Comparison of ENCODE assay signal across 18 mouse cellular contexts in the genomic region with DNA sequence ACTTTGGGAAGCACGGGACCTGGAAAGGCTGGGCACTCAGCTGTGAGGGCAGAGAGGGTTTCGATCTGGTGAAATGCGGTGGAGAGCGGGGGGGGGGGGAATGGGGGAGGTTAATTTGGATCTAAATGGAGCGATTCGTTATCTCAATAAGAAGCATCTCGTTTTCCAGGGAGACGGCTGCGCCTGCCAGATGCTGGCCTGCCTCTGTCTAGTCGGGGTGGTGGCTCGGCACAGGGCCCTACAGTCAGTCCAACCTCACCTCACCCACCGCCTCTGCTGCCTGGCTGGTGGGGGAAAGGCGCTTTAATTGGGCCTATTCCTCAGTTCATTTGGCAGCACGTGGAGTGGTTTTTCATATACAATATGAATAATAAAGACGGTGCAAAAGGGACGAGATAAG. TPM values are rescaled to one million over a fixed set of nuclear protein-coding genes. Genes with fewer than 3 reads are reported as not detected.
DNase-seq lines count a peak whose midpoint lies in the region; ATAC-seq and TF ChIP-seq lines count a peak whose summit lies in the region.
"Had no signal": no experiment of that assay in that cellular context is flagged by ENCODE, and none has a peak within 500 bp of the region (broad histone marks: within the 10 kb centered on the region; RNA-seq: fewer than 3 reads in every experiment).

No protein-coding gene starts in this region.

- H3K4me2 ChIP-seq in hindbrain, postnatal 0 days (ENCODE audit: low read depth, low read length), result no peak overlapping the region
- H3K4me2 ChIP-seq in forebrain, embryonic 15.5 days (replicated peaks), result no peak overlapping the region
- no peak overlapping the region for H3K4me2 ChIP-seq in limb, embryonic 11.5 days (ENCODE audit: low read depth, severe bottlenecking)
- no peak overlapping the region for H3K4me2 ChIP-seq in neural tube, embryonic 13.5 days
- H3K4me2 ChIP-seq: embryonic facial prominence, embryonic 15.5 days; limb, embryonic 15.5 days had no signal

- peak; percentile 26 for DNase-seq in hindbrain, embryonic 10.5 days (ENCODE audit: low spot score)
- DNase-seq in hindbrain, postnatal 0 days (ENCODE audit: low spot score), result no peak
- no peak for DNase-seq in limb, embryonic 11.5 days (ENCODE audit: low spot score)
- no peak for DNase-seq in urinary bladder, postnatal 4 days (ENCODE audit: low spot score in 2 of 2)
- DNase-seq in kidney, postnatal 10 days, result no peak
- DNase-seq: cerebellum, adult 11 months; gastrocnemius, postnatal 14 days; kidney, adult 11 months; kidney, postnatal 36 days; lung, adult 2 months; lung, postnatal 4 days; right cerebral cortex, postnatal 25 days had no signal

- peaks cover 27% of the 10 kb centered on the region; the same call in 1 of the 2 replicates for H3K27me3 ChIP-seq in hindbrain, embryonic 10.5 days (ENCODE audit: insufficient read depth, poor library complexity, severe bottlenecking)
- H3K27me3 ChIP-seq in hindbrain, postnatal 0 days (ENCODE audit: insufficient read depth, low read length), result no peaks in the 10 kb centered on the region
- no peaks in the 10 kb centered on the region for H3K27me3 ChIP-seq in forebrain, embryonic 15.5 days
- 0 out of 2 replicates have a peak, but pooled peaks cover 5% of the 10 kb centered on the region for H3K27me3 ChIP-seq in limb, embryonic 11.5 days (ENCODE audit: control insufficient read depth, insufficient read depth, low read length)
- no peaks in the 10 kb centered on the region for H3K27me3 ChIP-seq in neural tube, embryonic 13.5 days

- H3K9me3 ChIP-seq in hindbrain, embryonic 10.5 days, result no peaks in the 10 kb centered on the region
- H3K9me3 ChIP-seq in hindbrain, postnatal 0 days (ENCODE audit: low read length), result no peaks in the 10 kb centered on the region
- no peaks in the 10 kb centered on the region for H3K9me3 ChIP-seq in forebrain, embryonic 15.5 days
- no peaks in the 10 kb centered on the region for H3K9me3 ChIP-seq in limb, embryonic 11.5 days (ENCODE audit: control insufficient read depth, low read length)
- no peaks in the 10 kb centered on the region for H3K9me3 ChIP-seq in neural tube, embryonic 13.5 days
- H3K9me3 ChIP-seq: embryonic facial prominence, embryonic 15.5 days; heart, embryonic 10.5 days; limb, embryonic 15.5 days had no signal

- WGBS in hindbrain, embryonic 10.5 days, result 22% methylated on average over 16 of the region's 16 CpGs
- WGBS in hindbrain, postnatal 0 days, result 19% methylated on average over 16 of the region's 16 CpGs
- 9% methylated on average over 16 of the region's 16 CpGs for WGBS in forebrain, embryonic 15.5 days
- WGBS in limb, embryonic 11.5 days, result 31% methylated on average over 16 of the region's 16 CpGs
- 9% methylated on average over 16 of the region's 16 CpGs for WGBS in neural tube, embryonic 13.5 days

- no peak overlapping the region for H3K4me3 ChIP-seq in hindbrain, embryonic 10.5 days
- no peak overlapping the region for H3K4me3 ChIP-seq in hindbrain, postnatal 0 days (ENCODE audit: low read length)
- no peak overlapping the region for H3K4me3 ChIP-seq in forebrain, embryonic 15.5 days
- no peak overlapping the region for H3K4me3 ChIP-seq in limb, embryonic 11.5 days (ENCODE audit: low read depth, low read length)
- no peak overlapping the region for H3K4me3 ChIP-seq in neural tube, embryonic 13.5 days
- H3K4me3 ChIP-seq: embryonic facial prominence, embryonic 15.5 days; heart, embryonic 10.5 days; limb, embryonic 15.5 days had no signal

- no peak for ATAC-seq in hindbrain, postnatal 0 days
- no peak for ATAC-seq in forebrain, embryonic 15.5 days (replicated peaks)
- no peak for ATAC-seq in limb, embryonic 11.5 days (ENCODE audit: insufficient number of reproducible peaks, low FRiP score, low TSS enrichment, low read depth)
- ATAC-seq in neural tube, embryonic 13.5 days (ENCODE audit: low read depth), result no peak
- no peak for ATAC-seq in monocyte, adult 5-6 weeks (replicated peaks; ENCODE audit: insufficient number of reproducible peaks, low FRiP score, low TSS enrichment, poor library complexity, severe bottlenecking)

- TF ChIP-seq CTCF in hindbrain, postnatal 0 days (IDR thresholded peaks at IDR 0.05; ENCODE audit: low read depth), result no peak

- no peaks in the 10 kb centered on the region for H3K36me3 ChIP-seq in hindbrain, embryonic 10.5 days
- H3K36me3 ChIP-seq in hindbrain, postnatal 0 days (ENCODE audit: insufficient read depth, low read length), result no peaks in the 10 kb centered on the region
- H3K36me3 ChIP-seq in forebrain, embryonic 15.5 days, result no peaks in the 10 kb centered on the region
- no peaks in the 10 kb centered on the region for H3K36me3 ChIP-seq in limb, embryonic 11.5 days (ENCODE audit: control insufficient read depth, insufficient read depth, low read length)
- H3K36me3 ChIP-seq in neural tube, embryonic 13.5 days, result no peaks in the 10 kb centered on the region
- H3K36me3 ChIP-seq: embryonic facial prominence, embryonic 15.5 days; heart, embryonic 10.5 days; limb, embryonic 15.5 days had no signal

- H3K4me1 ChIP-seq in hindbrain, embryonic 10.5 days (replicated peaks), result peaks cover 63% of the 10 kb centered on the region
- peaks cover 28% of the 10 kb centered on the region for H3K4me1 ChIP-seq in hindbrain, postnatal 0 days (ENCODE audit: insufficient read depth, low read length)
- peaks cover 63% of the 10 kb centered on the region for H3K4me1 ChIP-seq in forebrain, embryonic 15.5 days
- H3K4me1 ChIP-seq in limb, embryonic 11.5 days (ENCODE audit: control insufficient read depth, insufficient read depth, low read length), result peaks cover 17% of the 10 kb centered on the region
- H3K4me1 ChIP-seq in neural tube, embryonic 13.5 days (replicated peaks), result peaks cover 86% of the 10 kb centered on the region

- peak overlapping the region; percentile 85 for H3K27ac ChIP-seq in hindbrain, embryonic 10.5 days
- H3K27ac ChIP-seq in hindbrain, postnatal 0 days, result no peak overlapping the region
- peak overlapping the region; percentile 38; the same call in 1 of the 2 replicates for H3K27ac ChIP-seq in forebrain, embryonic 15.5 days (replicated peaks)
- 0 out of 2 replicates have a peak overlapping the region, but pooled peaks have one; percentile 22 for H3K27ac ChIP-seq in limb, embryonic 11.5 days (replicated peaks; ENCODE audit: low read depth, low read length)
- peak overlapping the region; percentile 93 for H3K27ac ChIP-seq in neural tube, embryonic 13.5 days (replicated peaks)
- H3K27ac ChIP-seq: embryonic facial prominence, embryonic 15.5 days; limb, embryonic 15.5 days had no signal

- H3K9ac ChIP-seq in hindbrain, postnatal 0 days (replicated peaks; ENCODE audit: low read length), result no peak overlapping the region
- no peak overlapping the region for H3K9ac ChIP-seq in forebrain, embryonic 15.5 days (replicated peaks)
- 0 out of 2 replicates have a peak overlapping the region, but pooled peaks have one; percentile 2 for H3K9ac ChIP-seq in limb, embryonic 11.5 days (ENCODE audit: low read length)
- peak overlapping the region; percentile 26; the same call in 1 of the 2 replicates for H3K9ac ChIP-seq in neural tube, embryonic 13.5 days
- H3K9ac ChIP-seq: embryonic facial prominence, embryonic 15.5 days; limb, embryonic 15.5 days had no signal

RNA-seq across cellular contexts. Expression of a gene that starts 52.4 kb away (rescaled TPM):
- polyA plus RNA-seq in hindbrain, embryonic 10.5 days (2016; fragmentation: Nextera tagmentation; extraction: Ambion mirVana), result 36.5 and 44.8 TPM in 2 replicates
- 72.6 and 78.4 TPM in 2 replicates for total RNA-seq in hindbrain, postnatal 0 days (2014; rRNA removed)
- 51.6 and 52.3 TPM in 2 replicates for polyA plus RNA-seq in hindbrain, postnatal 0 days (2015; fragmentation: Nextera tagmentation; extraction: Ambion mirVana)
- 45.7 and 45.8 TPM in 2 replicates for polyA plus RNA-seq in forebrain, embryonic 15.5 days (2015; fragmentation: Nextera tagmentation; extraction: Ambion mirVana)
- polyA plus RNA-seq in limb, embryonic 11.5 days (2014; fragmentation: Nextera tagmentation; extraction: Ambion mirVana), result 42.8 and 47.9 TPM in 2 replicates
- polyA plus RNA-seq in neural tube, embryonic 13.5 days (2015; fragmentation: Nextera tagmentation; extraction: Ambion mirVana), result 43.4 and 44.4 TPM in 2 replicates
- total RNA-seq in monocyte, adult 5-6 weeks (2017), result 19.0 to 26.5 TPM (median 21.7 TPM) in 3 replicates

Comparison
In these comparisons a context has a peak if more than half of its experiments do, and no peak if none do; other contexts are left out.
1. H3K9ac ChIP-seq: peak in limb, embryonic 11.5 days (single experiment) and neural tube, embryonic 13.5 days (single experiment); none in hindbrain, postnatal 0 days (single experiment) and forebrain, embryonic 15.5 days (single experiment).